Mouse (Mus musculus): ENCODE data around the gene Usf1. TPM values are rescaled to one million over a fixed set of nuclear protein-coding genes. Genes with fewer than 3 reads are reported as not detected.

Gene Usf1
- total RNA-seq, 2 experiments from 2014 or later = 53.4 to 54.3 TPM

GRCm38 (mm10) chr1:171454926-171455325, 43.8 kb downstream of the Usf1 start:
- DNase-seq = no peak

GRCm38 (mm10) chr1:171457568-171457967, 46.5 kb downstream of the Usf1 start:
- DNase-seq = no peak

- no peak for DNase-seq
These were observed 48.7 kb downstream of the Usf1 start for GRCm38 (mm10) chr1:171459791-171460190.

GRCm38 (mm10) chr1:171460551-171461503, 49.7 kb downstream of the Usf1 start:
- no peak for DNase-seq

DNA sequence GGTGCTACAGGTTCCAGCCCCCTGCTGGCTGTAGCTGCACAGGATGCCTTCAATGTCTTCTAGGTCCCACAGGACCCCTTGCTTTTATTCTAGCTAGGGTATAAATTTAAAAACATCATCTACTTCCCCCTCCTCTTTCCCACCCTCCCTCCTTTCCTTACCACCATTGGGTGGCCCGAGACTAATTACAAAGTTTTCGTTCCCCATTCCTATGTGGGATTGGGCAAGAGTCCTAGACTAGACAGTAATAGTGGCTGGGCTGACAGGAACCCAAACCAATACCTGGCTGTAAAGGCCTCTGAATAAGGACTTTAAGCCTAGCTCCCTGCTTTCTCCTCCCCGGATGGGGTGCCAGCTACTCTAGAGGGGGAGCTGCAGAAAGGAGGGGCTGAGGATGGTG, 52.0 kb downstream of the Usf1 start:
- no peak for DNase-seq

GRCm38 (mm10) chr1:171465749-171466412, 54.8 kb downstream of the Usf1 start:
- no peak for DNase-seq

GRCm38 (mm10) chr1:171466565-171466964, 55.5 kb downstream of the Usf1 start:
- no peak for DNase-seq

Other genes starting within 250 kb of the Usf1 start
- gene Pcp4l1, start 215.0 kb upstream of the Usf1 start, total RNA-seq (2021) = 100 to 1,000 TPM; 109 to 138 TPM
- not detected for gene Nr1i3, start 197.3 kb upstream of the Usf1 start, total RNA-seq (2021)
- 10 to 100 TPM; 79.9 to 85.2 TPM for gene Tomm40l, start 188.8 kb upstream of the Usf1 start, total RNA-seq (2021)
- gene Apoa2, start 186.3 kb upstream of the Usf1 start, total RNA-seq (2021) = 1 to 10 TPM; 1.7 to 1.8 TPM
- 10 to 100 TPM in 1 of 2 experiments, 1 to 10 TPM in 1; 8.7 to 10.1 TPM for gene Fcer1g, start 176.9 kb upstream of the Usf1 start, total RNA-seq (2021)
- gene Adamts4, start 160.9 kb upstream of the Usf1 start, total RNA-seq (2021) = 1 to 10 TPM; 8.2 to 8.7 TPM
- 100 to 1,000 TPM; 862 to 916 TPM for gene Ndufs2, start 159.9 kb upstream of the Usf1 start, total RNA-seq (2021)
- 10 to 100 TPM; 26.7 to 29.9 TPM for gene B4galt3, start 141.0 kb upstream of the Usf1 start, total RNA-seq (2021)
- 10 to 100 TPM; 22.3 to 23.4 TPM for gene Ppox, start 130.1 kb upstream of the Usf1 start, total RNA-seq (2021)
- 10 to 100 TPM; 23.2 to 23.7 TPM for gene Usp21, start 123.3 kb upstream of the Usf1 start, total RNA-seq (2021)
- 100 to 1,000 TPM; 102 to 108 TPM for gene Ufc1, start 116.3 kb upstream of the Usf1 start, total RNA-seq (2021)
- 10 to 100 TPM; 28.5 to 29.8 TPM for gene Dedd, start 82.2 kb upstream of the Usf1 start, total RNA-seq (2021)
- gene Nit1, start 65.7 kb upstream of the Usf1 start, total RNA-seq (2021) = 10 to 100 TPM; 17.9 to 20.3 TPM
- 10 to 100 TPM; 76.2 to 80.2 TPM for gene Pfdn2, start 65.6 kb upstream of the Usf1 start, total RNA-seq (2021)
- under 1 TPM; 0.50 TPM for gene Klhdc9, start 50.5 kb upstream of the Usf1 start, total RNA-seq (2021)
- under 1 TPM; 0.07 TPM for gene Nectin4, start 41.2 kb upstream of the Usf1 start, total RNA-seq (2021)
- 1 to 10 TPM in 1 of 2 experiments, under 1 TPM in 1; 0.90 to 1.5 TPM for gene Arhgap30, start 22.4 kb upstream of the Usf1 start, total RNA-seq (2021)
- 1 to 10 TPM; 1.1 to 1.7 TPM for gene Tstd1, start 7.6 kb downstream of the Usf1 start, total RNA-seq (2021)
- 10 to 100 TPM; 57.1 to 58.1 TPM for gene F11r, start 26.2 kb downstream of the Usf1 start, total RNA-seq (2021)
- 1 to 10 TPM; 4.3 to 4.9 TPM for gene Alyref2, start 92.2 kb downstream of the Usf1 start, total RNA-seq (2021)
- not detected for gene Itln1, start 124.0 kb downstream of the Usf1 start, total RNA-seq (2021)
- under 1 TPM; 0.07 to 0.16 TPM for gene Cd244a, start 147.9 kb downstream of the Usf1 start, total RNA-seq (2021)
- gene Ly9, start 196.1 kb downstream of the Usf1 start, total RNA-seq (2021) = under 1 TPM; 0.25 to 0.33 TPM
- gene Slamf7, start 241.7 kb downstream of the Usf1 start, total RNA-seq (2021) = not detected